Mouse (Mus musculus): ENCODE measurements around the gene Pde4c.

Gene Pde4c

DNA sequence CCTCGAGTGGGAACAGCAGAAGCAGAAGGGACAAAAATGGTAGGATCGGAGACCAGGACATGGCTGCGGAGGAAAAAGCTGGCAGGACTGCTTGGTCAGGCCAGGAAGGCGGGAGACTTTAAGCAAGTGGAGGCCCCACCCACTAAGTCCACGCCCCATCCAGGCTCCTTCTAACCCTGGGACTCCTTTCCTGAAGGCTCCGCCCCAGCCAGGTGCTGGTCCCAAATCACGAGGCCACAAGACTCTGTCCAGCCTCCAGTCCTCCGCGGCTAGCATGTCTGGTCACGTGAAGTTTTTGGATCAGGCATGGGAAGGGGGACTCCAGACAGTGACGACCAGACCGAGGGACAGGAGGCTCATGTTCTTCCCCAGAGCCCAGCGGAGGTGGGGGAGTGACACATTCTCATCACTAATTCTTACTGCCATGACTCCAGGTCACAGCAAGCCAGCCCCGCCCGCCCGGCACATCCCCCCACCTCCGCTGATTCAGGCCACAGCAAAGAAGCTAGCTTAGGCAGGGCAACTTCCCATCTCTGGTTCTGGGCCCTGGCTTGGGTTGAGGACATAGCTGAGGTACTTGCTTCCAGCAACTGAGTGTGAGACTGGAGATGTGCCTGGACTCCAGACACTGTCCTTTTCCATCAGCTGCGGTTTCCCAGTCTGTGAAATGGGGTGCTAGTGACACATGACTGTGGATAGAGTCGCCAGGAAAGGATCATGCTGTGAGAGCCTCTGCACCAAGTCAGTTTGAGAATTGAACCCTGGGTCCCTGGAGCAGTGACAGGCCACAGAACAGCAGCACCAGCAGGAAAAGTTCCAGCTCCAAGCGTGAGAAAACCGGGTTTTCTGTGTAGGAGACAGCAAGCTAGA lies 43.3 kb downstream of the Pde4c start:
- no peak for DNase-seq (ENCODE audit: low spot score)

DNA sequence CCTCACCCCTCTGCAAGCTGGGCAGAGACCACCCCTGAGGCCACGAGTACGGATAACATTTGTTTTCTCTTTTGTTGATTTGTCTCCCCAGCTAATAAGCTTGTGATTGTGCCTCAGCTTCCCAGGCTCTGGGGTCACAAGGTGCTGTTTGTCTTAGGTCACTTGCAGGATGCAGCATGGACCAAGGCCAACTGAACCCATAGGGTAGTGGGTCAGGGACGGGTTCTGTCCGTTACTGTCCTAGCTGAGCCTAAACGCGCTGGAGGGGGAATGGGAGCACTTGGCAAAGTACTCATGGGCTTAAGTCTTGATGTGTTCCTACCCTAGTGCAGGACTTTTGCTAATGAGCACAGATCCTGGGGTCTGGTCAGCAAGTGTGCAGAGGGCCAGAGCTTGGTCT lies 44.0 kb downstream of the Pde4c start:
- DNase-seq (ENCODE audit: low spot score), result no peak

DNA sequence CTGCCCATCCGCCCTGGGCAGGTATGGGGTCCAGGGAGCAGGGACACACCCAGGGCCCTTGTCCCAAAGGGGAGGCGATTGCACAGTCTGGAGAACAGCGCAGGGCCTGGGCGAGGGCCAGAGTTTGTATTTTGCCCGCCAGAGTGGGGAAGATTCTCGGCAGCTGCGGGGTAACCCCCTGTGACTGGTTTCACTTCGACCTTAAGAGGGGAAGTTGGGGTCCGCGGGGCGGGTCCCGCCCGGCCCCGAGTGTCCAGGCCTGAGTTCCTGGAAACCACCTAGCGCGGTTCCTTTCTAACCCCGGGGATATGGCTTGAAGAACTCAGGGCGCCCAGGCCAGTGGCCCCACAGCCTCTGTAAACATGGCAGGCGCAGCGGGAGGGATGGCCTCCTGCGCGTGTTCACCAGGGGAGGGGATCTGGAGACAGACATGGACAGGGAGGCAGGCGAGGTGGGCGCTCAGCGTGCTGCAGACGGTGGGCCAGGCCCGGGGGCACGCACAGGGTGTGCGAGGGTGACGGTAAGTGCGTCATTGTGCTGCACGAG lies 44.8 kb downstream of the Pde4c start:
- DNase-seq (ENCODE audit: low spot score), result no peak

DNA sequence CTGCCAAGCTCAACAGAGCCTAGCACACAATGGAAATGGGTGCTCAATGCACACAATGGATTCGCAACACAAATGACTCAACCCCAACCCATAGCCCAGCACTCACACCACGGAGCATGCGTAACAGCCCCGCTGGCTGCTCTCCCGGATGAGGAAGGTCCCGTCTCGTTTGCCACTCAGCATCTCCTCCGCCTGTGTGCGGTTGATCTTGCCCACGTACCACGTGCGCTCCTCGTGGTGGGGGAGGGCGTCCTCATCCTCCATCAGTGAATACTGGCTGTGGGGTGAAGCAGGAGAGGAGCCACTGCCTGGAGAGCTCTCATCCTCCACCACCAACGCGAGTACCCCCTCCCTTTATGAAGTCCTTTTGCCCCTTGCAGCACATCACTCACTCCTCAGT lies 45.4 kb downstream of the Pde4c start:
- DNase-seq (ENCODE audit: low spot score), result no peak

DNA sequence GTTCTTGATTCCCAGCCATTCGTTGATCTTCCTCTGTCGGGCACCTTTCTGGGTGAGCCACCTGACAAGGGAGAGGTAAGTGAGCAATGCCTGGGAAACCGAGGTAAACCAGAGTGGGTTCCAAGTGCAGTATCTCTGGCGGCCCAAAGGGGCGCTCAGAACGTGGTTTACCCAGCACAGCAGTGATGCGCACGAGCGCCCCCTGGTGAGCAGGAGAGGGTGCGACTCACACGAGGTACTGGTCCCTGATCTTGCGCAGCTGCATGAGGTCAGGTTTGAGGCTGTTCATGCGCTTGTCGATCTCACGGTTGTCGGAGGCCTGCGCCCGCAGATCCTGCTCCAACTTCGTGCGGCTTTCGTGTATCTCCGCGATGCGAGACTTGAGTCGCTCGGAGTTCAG lies 45.8 kb downstream of the Pde4c start:
- DNase-seq (ENCODE audit: low spot score), result peak; percentile 92

DNA sequence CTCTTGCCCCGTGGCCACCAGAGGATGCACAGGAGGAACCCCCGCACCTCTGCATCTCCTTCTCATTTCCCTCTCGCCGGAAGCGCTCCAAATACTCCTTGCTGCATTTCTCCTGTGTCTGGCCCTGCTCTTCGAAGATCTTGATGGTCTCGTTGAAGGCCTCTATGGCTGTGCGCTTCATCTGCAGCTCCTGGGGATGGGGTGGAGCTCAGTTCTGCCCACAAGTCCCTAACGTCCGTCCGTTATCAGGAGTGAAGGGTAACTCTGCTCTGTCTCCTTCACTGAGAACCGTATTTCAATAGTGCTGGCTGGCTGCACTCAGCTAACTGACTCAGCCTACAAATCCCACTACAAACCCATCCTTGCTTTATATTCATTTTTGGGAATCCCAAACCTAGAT lies 46.3 kb downstream of the Pde4c start:
- no peak for DNase-seq (ENCODE audit: low spot score)

DNA sequence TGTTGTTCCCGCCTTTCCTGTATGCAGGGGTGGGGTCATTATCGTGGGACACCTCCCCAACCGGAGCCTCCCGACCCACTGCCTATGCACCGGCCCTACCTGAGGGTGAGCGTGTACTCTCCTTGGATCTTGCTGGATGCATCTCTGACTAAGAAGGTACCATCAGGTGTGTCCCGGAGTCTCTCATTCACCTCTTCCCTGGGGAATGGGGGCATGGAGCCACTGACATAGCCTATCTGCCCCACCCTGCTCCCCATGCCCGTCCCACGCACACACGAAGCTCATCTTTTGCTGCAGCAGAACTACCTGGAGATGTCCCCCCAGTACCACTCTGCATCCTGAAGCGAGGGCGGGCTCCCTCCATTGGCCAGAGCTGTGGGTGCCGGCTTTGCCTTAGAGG lies 47.2 kb downstream of the Pde4c start:
- no peak for DNase-seq (ENCODE audit: low spot score)

DNA sequence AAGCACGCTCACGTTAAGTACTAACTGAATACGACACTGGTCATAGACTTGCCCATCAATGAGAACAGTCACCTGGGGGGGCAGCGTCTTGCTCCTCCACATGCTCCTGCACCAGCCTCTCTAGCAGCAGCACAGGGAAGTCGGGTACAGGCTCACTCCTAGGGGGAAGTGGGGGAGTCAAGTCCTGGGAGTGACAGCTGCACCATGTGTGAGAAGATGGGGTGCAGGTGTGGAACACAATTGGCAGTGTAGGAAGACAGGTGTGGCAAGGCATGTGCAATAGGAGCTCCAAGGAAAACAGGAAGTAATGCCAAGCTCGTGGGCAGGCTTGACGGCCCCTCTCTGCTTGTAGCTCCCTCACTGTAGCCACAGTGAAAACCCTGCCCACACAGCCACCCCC lies 47.7 kb downstream of the Pde4c start:
- no peak for DNase-seq (ENCODE audit: low spot score)

DNA sequence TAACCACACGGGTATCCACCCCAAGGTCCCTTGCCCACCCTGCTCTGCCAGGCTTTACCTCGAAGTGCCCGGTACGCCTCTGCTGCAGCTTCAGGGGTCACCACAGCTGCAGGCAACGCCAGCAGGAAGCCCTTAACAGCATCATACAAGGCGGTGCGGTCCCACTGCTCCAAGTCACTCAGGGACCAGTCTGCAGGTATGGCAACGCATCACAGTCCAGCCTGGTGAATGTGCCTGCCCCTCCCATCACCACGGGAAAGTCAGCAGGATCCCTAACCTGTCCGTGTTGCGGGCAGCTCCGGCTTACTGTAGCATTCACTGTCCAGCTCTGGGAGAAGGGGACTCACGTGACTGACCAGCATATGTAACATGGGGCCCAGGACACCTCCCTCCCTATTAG lies 48.6 kb downstream of the Pde4c start:
- DNase-seq (ENCODE audit: low spot score), result no peak

DNA sequence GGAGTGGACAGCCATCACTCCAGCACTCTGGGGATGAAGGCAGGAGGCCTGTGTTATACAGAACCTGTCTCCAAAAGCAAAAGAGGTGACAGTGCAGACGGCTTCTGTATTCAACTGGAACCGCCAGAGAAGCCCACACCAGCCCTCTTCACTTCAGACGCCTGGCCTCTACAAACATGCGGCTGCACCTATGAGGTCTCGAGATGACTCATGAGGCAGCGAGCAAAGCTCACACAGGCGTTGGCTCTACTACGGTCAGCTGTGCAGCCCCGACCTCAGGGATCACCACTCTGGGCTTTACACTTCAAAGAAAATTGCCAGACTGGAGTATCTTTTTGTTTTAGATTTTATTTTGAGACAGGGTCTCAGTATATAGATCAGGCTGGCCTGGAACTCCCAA lies 49.4 kb downstream of the Pde4c start:
- DNase-seq (ENCODE audit: low spot score), result no peak

DNA sequence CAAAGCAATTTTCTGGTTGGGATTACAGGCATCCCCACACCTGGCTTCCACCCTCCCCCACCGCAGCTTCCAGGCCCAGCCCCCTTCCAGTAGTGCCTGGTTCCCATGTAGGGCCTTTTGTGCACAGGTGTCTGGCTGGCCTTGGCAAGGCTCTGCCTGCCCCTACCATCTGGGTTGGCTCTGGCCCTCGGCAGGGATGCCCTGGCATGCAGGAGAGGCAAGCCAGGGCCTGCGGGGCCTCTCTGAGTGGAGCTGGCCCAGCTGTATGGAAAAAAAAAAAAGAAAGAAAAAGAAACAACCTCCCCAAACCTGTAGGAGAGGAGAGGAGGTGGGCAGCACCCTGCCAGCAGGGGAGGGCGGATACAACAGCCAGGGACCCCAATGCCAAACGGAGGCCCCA lies 49.9 kb downstream of the Pde4c start:
- DNase-seq (ENCODE audit: low spot score), result no peak

DNA sequence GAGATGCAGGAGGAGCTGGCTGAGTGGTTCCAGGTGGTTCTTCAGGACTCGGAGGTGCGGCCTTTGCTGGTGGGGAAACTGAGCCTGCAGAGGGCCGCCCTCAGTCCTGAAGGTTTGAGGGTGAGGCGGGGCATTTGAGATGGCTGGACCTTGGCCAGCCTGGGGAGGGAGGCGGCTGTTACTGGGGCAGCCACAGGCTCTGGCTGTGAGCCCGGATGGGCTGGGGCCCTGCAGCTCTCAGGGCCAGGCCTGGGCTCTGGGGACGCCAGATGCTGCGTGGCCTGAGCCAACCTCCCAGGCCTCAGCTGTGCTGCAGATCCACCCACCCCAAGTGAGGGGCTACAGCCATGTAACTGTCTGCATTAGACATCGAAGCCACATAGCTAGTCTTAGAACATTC lies 50.3 kb downstream of the Pde4c start:
- DNase-seq (ENCODE audit: low spot score), result no peak

DNA sequence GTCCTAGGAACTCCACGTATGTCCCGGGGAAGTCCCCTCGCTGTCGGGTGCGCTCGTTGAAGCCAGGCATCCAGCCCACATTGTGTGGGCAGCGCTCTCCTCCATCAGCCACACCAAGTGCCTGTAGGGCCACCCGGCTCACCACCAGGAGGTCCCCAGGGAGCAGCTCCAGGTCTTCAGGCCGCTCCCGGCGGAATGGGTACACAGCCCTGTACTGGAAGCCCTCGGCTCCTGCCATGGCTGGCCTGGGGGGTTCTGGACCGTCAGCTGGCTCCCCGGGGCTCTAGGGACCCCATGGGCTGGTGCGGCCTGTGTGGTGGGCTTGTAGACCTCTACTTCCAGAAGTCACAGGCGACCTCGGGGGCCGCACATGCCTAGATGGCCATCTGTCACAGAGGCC lies 51.2 kb downstream of the Pde4c start:
- no peak for DNase-seq (ENCODE audit: low spot score)

DNA sequence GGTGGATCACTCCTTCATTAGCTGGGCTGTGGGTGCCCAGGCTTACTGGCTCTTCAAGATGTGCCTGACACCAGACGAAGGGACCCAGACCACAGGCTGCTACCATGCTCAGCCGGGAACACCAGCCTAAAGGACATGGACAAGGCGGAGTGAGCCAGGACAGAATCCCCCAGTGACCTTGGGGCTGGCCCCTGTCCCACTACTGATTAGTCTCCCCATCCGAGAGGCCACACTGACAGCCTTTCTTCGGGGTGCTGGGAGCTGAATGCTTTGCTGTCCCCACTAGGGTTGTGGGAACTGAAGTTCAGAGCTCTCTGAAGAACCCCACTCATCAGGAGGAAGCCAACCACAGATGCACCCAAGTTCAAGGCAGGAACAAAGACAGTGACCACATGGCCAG lies 51.7 kb downstream of the Pde4c start:
- DNase-seq (ENCODE audit: low spot score), result no peak

DNA sequence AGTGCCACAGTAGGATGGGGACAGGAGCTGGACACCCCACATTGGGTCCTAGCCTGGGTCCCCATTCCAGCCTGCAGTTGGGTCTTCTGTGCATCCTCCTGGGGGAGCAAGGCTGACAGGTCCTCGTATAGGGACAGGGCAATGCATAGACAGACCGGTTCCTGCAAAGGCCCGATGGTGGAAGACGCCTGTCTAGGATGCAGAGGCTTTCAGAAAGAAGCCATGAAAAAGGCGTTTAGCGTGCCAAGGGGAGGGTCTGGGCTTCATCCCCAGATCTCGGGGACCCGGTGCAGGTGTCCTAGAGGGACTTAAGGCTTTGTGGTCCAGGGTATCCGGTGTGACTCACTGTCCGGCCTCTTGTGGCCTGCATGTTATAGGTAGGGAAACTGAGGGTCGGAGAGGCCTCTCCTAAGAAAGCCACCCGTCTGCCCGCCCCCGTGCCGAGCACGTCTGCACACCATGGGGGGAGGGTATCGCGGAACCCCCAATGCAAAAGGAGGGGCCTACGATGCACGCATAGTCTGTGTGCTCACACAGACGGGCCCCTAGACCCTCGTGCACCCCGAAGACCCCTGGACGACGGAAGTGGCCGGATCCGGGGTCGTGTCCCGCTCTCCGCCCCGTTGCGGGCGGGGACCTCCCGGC lies 52.5 kb downstream of the Pde4c start:
- no peak for DNase-seq (ENCODE audit: low spot score)

DNA sequence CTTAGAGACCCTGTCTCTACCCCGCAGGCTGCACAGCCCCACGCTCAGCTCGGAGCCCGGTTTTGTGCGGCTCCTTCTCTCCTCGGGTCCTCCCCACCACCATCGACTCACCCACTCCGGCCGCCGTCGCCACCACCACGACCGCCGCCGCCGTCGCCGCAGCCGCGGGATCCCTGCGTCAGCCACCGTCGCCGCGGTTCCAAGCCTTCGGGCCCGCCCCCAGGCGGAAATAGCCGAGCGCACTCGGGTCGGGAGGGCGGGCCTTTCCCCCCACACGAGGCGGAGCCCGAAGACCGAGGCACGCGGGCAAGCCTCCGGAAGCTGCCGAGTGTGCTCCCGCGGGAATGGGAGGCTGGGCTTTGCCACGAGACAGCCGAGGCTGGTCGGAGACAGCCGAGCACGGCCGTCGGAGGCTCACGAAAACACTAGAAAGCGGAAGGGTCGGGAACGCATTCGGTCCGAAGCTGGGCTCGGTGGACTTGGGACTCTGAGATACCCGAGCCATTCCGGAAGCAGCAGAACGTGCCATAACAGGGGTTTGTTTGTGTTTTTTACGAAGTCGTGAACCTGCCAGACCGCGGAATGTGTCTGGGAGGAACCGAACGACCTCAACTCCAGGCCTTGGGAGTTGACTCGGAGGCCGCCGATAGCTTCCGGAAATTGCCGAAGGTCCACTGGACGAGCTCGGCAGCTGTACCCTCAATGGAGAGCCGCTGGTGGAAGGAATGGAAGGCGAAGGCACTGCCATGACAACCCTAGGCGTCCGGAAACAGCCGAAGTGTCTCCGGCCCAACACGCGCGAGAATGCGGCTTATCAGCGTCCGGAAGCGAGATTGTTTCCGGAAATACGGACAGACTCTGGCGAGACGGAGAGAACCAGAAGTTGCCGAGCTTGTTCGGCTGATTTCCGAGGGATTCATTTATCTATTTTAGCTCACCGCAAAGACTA lies 53.2 kb downstream of the Pde4c start, which contains the start of gene Pik3r2:
Pik3r2 (minus strand) TSS at position 218 of the 949 bp plus-strand sequence.
- DNase-seq (ENCODE audit: low spot score), result peak; percentile 97

DNA sequence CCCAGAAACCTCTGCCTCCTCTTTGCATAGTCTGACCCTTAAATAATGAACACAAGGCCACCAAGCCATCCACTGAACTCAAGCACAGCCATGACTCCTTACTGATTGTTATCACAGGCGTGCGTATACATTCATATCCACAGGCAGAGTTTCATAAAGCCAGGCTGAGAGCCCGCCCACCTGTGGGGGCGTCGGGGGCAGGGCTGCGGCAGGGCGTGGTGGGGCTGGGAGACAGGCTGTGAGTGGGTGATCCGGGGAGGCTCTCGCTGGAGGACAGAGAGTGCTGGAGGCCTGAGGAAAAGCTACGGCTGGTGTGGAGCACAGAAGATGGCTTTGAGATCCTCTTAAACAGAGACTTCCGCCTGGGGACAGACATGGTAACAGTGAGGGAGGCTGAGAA lies 56.6 kb downstream of the Pde4c start:
- no peak for DNase-seq (ENCODE audit: low spot score)

DNA sequence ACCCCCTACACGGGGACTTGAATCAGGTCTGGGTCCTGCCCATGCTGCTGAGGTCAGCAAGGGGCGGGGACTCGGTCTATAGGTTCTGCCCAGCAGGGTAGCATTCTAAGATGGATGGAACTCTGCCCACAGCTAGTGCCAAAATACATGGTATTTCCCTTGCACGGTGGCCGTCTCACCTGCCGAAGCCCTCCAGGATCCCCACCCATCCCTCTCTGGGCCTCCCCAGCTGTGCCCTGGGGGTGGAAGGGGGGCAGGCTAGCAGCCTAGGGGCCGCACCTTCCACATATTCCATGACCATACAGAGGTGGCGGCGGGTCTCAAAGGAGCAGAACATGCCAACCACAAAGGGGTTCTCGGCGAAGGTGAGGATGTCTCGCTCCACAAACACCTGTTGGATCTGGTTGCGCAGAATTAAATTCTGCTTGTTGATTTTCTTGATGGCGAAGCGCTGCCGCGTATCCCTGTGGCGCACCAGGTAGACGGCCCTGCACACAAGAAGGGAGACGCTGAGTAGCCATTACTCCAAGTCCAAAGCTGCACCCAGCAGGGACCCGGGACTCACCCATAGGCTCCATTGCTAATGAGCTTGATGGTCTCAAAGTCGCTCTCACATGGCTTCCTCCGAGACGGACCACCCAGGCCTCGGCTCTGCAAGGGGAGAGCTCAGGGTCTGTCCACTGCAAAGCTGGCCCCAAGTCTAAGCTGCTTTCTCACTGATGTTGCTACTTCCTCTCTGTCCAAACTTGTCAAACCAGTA lies 63.0 kb downstream of the Pde4c start:
- DNase-seq (ENCODE audit: low spot score), result no peak

DNA sequence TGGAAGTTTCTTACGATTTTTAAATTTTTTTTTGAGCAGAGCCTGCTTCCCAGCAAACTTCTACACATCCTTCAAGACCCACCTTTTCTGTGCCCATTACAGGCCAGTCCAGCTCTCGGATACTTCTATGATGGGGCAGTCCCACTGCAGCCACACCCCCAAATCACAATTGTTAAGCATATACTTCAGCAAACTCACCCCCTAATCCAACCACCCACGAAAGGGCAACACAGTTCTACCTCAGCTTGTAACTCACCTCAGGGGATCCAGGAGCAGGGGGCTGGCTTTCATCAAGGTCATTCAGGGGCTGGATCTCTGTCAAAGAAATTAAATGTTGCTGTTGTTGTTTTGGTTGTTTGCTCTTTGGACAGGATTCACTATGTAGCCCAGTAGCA lies 63.5 kb downstream of the Pde4c start:
- no peak for DNase-seq (ENCODE audit: low spot score)

DNA sequence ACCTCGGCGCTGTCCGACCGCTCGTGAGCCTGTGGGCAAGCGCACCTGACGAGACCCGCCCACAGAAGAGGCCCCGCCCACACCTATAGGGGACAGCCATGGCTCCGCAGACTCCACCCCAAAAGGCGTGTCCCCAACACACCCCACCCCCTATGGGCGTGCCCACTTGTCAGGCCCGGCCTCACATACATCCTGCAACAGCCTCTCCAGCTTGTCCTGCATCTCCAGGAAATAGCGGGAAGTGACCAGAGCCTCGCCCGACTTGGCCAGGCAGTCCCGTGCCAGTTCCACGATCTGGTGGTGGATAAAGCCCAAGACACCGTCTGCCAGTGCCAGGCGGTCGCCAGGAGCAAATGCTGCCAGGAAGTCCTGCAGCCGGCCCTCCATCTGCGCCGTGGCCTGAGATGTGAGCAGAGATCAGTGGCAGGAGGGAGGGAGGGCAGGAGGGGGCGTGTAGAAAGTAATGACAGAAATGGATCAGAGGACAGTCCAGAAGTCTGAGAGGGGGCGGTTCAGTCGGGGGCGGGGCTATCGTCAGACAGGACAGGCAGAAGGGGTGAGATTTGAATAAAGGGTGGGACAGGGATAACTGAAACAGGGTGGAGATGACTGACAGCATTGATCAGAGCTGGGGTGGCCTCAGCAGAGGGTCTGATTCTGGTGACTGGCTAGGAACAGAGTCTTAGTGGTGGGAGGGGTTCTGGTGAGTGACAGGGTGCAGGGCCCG lies 64.6 kb downstream of the Pde4c start:
- no peak for DNase-seq (ENCODE audit: low spot score)

DNA sequence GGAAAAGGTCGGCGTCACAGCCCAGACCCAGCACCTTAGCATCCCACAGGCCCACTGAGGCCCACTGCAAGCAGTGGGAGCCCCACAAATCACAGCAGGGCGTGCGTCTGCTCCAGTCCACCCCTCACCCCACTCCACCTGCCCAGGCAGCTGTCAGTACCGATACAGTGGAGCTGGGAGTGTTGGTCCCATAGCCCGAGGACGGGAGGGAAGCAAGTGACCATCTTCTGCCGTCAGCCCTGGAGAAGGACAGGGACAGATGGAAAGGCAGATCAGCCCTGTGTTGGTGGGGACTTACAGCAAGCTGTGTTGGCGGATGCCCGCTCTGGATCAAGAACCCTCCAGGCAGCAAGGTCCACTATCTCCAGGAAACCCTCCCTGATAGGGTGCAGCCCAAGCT lies 65.5 kb downstream of the Pde4c start:
- no peak for DNase-seq (ENCODE audit: low spot score)
